Mouse (Mus musculus) ES-E14 (cell line): Measurements from ENCODE around the gene Aoc1. TPM values are rescaled to one million over a fixed set of nuclear protein-coding genes. Genes with fewer than 3 reads are reported as not detected.
"Not testable (repeated sequence)": the region's sequence is repeated elsewhere in the genome, so short reads cannot be mapped to it uniquely, and the experiment has no call there.

Source experiments
- DNase-seq: peaks from one replicate; pipeline ENCODE4 v3.0.0-alpha.2; 2013; ENCODE audit warnings: low read depth, low spot score
- H3K27ac ChIP-seq: 2 replicates; pipeline ENCODE4 v1.5.1; 2012; ENCODE audit warnings: low read depth, mild to moderate bottlenecking, low read length, moderate library complexity, mixed read lengths; ENCODE audit not compliant: poor library complexity, insufficient read depth, severe bottlenecking
- H3K36me3 ChIP-seq: 2 replicates; pipeline ENCODE4 v1.6.1; 2012; ENCODE audit warnings: mild to moderate bottlenecking, low read length, moderate library complexity, mixed read lengths; ENCODE audit not compliant: control insufficient read depth, poor library complexity, insufficient read depth, severe bottlenecking
- H3K4me1 ChIP-seq, 2 experiments: fragments of 150-350 bp in 1 of 2; sonication (generic) in 1 of 2; 2 replicates each; pipeline ENCODE4 v1.6.1; 2012; ENCODE audit warnings: low read length in 2 of 2, mild to moderate bottlenecking in 1 of 2, mixed read lengths in 1 of 2; ENCODE audit not compliant: control insufficient read depth in 2 of 2, insufficient read depth in 2 of 2, poor library complexity in 1 of 2
- H3K4me3 ChIP-seq, 2 experiments: fragments of 150-350 bp in 1 of 2; sonication (generic) in 1 of 2; 2 replicates each; pipeline ENCODE4 v1.5.1; 2012; ENCODE audit warnings: low read length in 2 of 2, low read depth in 1 of 2, mild to moderate bottlenecking in 1 of 2, mixed read lengths in 1 of 2; ENCODE audit not compliant: insufficient read depth in 1 of 2, poor library complexity in 1 of 2, severe bottlenecking in 1 of 2
- H3K9ac ChIP-seq: 2 replicates; pipeline ENCODE4 v1.6.1; 2012; ENCODE audit warnings: low read depth, mild to moderate bottlenecking, low read length, mixed read lengths; ENCODE audit not compliant: poor library complexity, insufficient read depth, severe bottlenecking
- H3K9me3 ChIP-seq: fragments of 150-350 bp; sonication (generic); 2 replicates; pipeline ENCODE4 v1.6.1; 2012; ENCODE audit warnings: low read depth, mild to moderate bottlenecking, low read length; ENCODE audit not compliant: control insufficient read depth, insufficient read depth
- CHD2 ChIP-seq: IDR thresholded peaks from 2 replicates; pipeline ENCODE4 v1.6.1; 2014; ENCODE audit warnings: mild to moderate bottlenecking, low read depth, low read length, inconsistent platforms
- HCFC1 ChIP-seq: IDR thresholded peaks from 2 replicates; pipeline ENCODE4 v1.6.1; 2012; ENCODE audit warnings: low read length, inconsistent platforms, borderline replicate concordance; ENCODE audit not compliant: insufficient read depth
- MAFK ChIP-seq: IDR thresholded peaks from 2 replicates; pipeline ENCODE4 v1.6.1; 2014; ENCODE audit warnings: mild to moderate bottlenecking, low read depth, low read length, inconsistent platforms; ENCODE audit not compliant: insufficient read depth
- ZC3H11A ChIP-seq: IDR thresholded peaks from 2 replicates; pipeline ENCODE4 v1.6.1; 2012; ENCODE audit warnings: low read depth, mild to moderate bottlenecking, inconsistent platforms, low read length, borderline replicate concordance
- ZNF384 ChIP-seq: IDR thresholded peaks from 2 replicates; pipeline ENCODE4 v1.6.1; 2012; ENCODE audit warnings: low read depth, low read length, inconsistent platforms
- in situ Hi-C, 2 experiments: fragments of 600-800 bp; cut with MboI; formaldehyde crosslinking; loops; one replicate each; pipeline ENCODE4 v1.15.1; 2025; ENCODE audit warnings: low sequenced_read_pairs in 2 of 2, inconsistent platforms in 1 of 2; ENCODE audit not compliant: unreplicated experiment in 2 of 2
- total RNA-seq: library from RNA; depleted of rRNA; stranded (reverse); fragments of 300-350 nt; gene quantifications from 2 replicates; pipeline ENCODE4 v1.2.3, GENCODE M21; 2012

The Aoc1 gene
- total RNA-seq, 1 experiment: 0.31 TPM

- Histone ChIP-seq H3K9ac (no peak overlapping the region), H3K27ac (no peak overlapping the region), H3K36me3 (no peaks in the 10 kb centered on the region), H3K9me3 (peaks cover 2% of the 10 kb centered on the region), H3K4me3 (no peak overlapping the region), H3K4me1 (no peaks in the 10 kb centered on the region)
- in situ Hi-C loops: no loop called here
- no peak for DNase-seq
- TF ChIP-seq ZC3H11A (no peak), HCFC1 (no peak), CHD2 (no peak), MAFK (no peak), ZNF384 (no peak)
Measured at GRCm38 (mm10) chr6:48894203-48894602, 21.5 kb downstream of the Aoc1 start.

- DNase-seq: no peak
- H3K27ac ChIP-seq: no peak overlapping the region
- peaks cover 2% of the 10 kb centered on the region for H3K9me3 ChIP-seq
- no peak overlapping the region for H3K4me3 ChIP-seq
- TF ChIP-seq ZNF384 (no peak), CHD2 (no peak), MAFK (no peak), HCFC1 (no peak), ZC3H11A (no peak)
- H3K36me3 ChIP-seq: no peaks in the 10 kb centered on the region
- no peaks in the 10 kb centered on the region for H3K4me1 ChIP-seq
- in situ Hi-C loops: no loop called here
- no peak overlapping the region for H3K9ac ChIP-seq
Measured at GRCm38 (mm10) chr6:48894938-48895818, 22.5 kb downstream of the Aoc1 start.

- TF ChIP-seq ZC3H11A (no peak), HCFC1 (no peak), ZNF384 (no peak)
- Histone ChIP-seq H3K9ac (no peak overlapping the region), H3K4me1 (no peaks in the 10 kb centered on the region), H3K9me3 (peaks cover 2% of the 10 kb centered on the region), H3K27ac (no peak overlapping the region), H3K4me3 (no peak overlapping the region), H3K36me3 (no peaks in the 10 kb centered on the region)
- no peak for DNase-seq
- in situ Hi-C loops: no loop called here
Measured at GRCm38 (mm10) chr6:48895941-48896340, 23.2 kb downstream of the Aoc1 start.

GRCm38 (mm10) chr6:48896956-48897355, 24.3 kb downstream of the Aoc1 start:
- TF ChIP-seq CHD2 (no peak), MAFK (no peak), ZC3H11A (no peak), ZNF384 (no peak), HCFC1 (no peak)
- DNase-seq: no peak
- Histone ChIP-seq H3K4me3 (no peak overlapping the region), H3K9me3 (peaks cover 2% of the 10 kb centered on the region), H3K9ac (no peak overlapping the region), H3K36me3 (no peaks in the 10 kb centered on the region), H3K4me1 (no peaks in the 10 kb centered on the region), H3K27ac (no peak overlapping the region)
- in situ Hi-C loops: no loop called here

- H3K36me3 ChIP-seq, H3K27ac ChIP-seq, H3K4me3 ChIP-seq, in situ Hi-C loops, H3K9me3 ChIP-seq, H3K4me1 ChIP-seq, DNase-seq, H3K9ac ChIP-seq: not testable (repeated sequence)
Measured at GRCm38 (mm10) chr6:48901316-48901715, 28.6 kb downstream of the Aoc1 start.
